Mouse (Mus musculus) intestine, embryonic 16.5 days (tissue): ENCODE measurements around the gene Pde4d. TPM values are rescaled to one million over a fixed set of nuclear protein-coding genes. Genes with fewer than 3 reads are reported as not detected.
A peak's percentile ranks its signal among the peaks of the same experiment; 100 is the strongest.

ENCODE experiments used
- ATAC-seq: fragments of 200-750 bp; cut with Nextera tagmentation; 2 replicates; pipeline ENCODE4 v1.8.0; 2017; ENCODE audit warnings: moderate TSS enrichment, moderate library complexity
- H3K27ac ChIP-seq: fragments of 300-500 bp; sonication (generic); 2 replicates; pipeline ENCODE4 v1.5.1; 2014; ENCODE audit warnings: mild to moderate bottlenecking, low read length
- H3K27me3 ChIP-seq: fragments of 300-500 bp; sonication (generic); replicated peaks from 2 replicates; pipeline ENCODE4 v1.6.1; 2014; ENCODE audit warnings: low read length, control low read depth, mixed read lengths; ENCODE audit not compliant: control insufficient read depth, insufficient read depth
- H3K36me3 ChIP-seq: fragments of 300-500 bp; sonication (generic); 2 replicates; pipeline ENCODE4 v1.6.1; 2014; ENCODE audit warnings: low read length, control low read depth; ENCODE audit not compliant: control insufficient read depth, insufficient read depth
- H3K4me1 ChIP-seq: fragments of 300-500 bp; sonication (generic); 2 replicates; pipeline ENCODE4 v1.6.1; 2014; ENCODE audit warnings: low read length, control low read depth, mixed read lengths; ENCODE audit not compliant: control insufficient read depth, insufficient read depth
- H3K4me2 ChIP-seq: fragments of 300-500 bp; sonication (generic); 2 replicates; pipeline ENCODE4 v1.6.1; 2014; ENCODE audit warnings: low read depth, low read length, control low read depth
- H3K4me3 ChIP-seq: fragments of 300-500 bp; sonication (generic); 2 replicates; pipeline ENCODE4 v1.5.1; 2014; ENCODE audit warnings: mild to moderate bottlenecking, low read length
- H3K9ac ChIP-seq: fragments of 300-500 bp; sonication (generic); 2 replicates; pipeline ENCODE4 v1.6.1; 2014; ENCODE audit warnings: low read depth, low read length
- H3K9me3 ChIP-seq: fragments of 300-500 bp; sonication (generic); 2 replicates; pipeline ENCODE4 v1.6.1; 2016; ENCODE audit warnings: low read length, control low read depth; ENCODE audit not compliant: control insufficient read depth
- WGBS: fragments of 180-500 bp; shearing (Covaris S2); extraction: QIAGEN DNeasy Blood & Tissue Kit; methylation state at CpG from one replicate; pipeline ENCODE4 v1.1.7; 2014; 5-methylcytosine and 5-hydroxymethylcytosine counted together
- polyA plus RNA-seq: library from polyadenylated mRNA; unstranded; fragments of >200 nt; fragmentation: Nextera tagmentation; extraction: Ambion mirVana; gene quantifications from 2 replicates; pipeline ENCODE4 v1.2.1, GENCODE M21; 2015

The Pde4d gene
- polyA plus RNA-seq, 1 experiment from 2014 or later: 25.3 TPM

DNA sequence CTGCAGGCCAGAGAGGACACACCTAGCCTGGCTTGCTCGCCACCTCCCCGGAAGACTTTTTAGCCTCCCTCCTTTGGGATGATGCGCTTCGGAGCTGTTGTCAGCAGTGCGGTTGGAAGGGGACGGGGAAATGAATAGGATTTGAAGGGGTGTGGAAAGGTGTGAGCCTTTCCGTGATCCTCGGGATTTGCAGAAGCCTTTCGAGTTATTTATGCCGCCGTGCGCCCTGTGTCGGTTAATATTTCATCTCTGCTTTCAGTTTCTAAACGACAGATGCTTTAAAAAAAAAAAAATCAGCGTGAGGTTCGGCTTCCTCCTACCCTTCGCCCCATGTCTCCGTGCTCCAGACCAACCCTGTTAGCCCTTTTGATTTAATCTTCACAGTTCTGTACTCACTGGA lies 1096.6 kb downstream of the Pde4d start:
- H3K27ac ChIP-seq: no peak overlapping the region
- no peaks in the 10 kb centered on the region for H3K9me3 ChIP-seq
- peak overlapping the region; percentile 12; the same call in 1 of the 2 replicates for H3K4me2 ChIP-seq
- no peaks in the 10 kb centered on the region for H3K36me3 ChIP-seq
- no peaks in the 10 kb centered on the region for H3K4me1 ChIP-seq
- ATAC-seq: no peak
- H3K4me3 ChIP-seq: no peak overlapping the region
- no peak overlapping the region for H3K9ac ChIP-seq
- 67% methylated on average over 18 of the region's 18 CpGs for WGBS
- no peaks in the 10 kb centered on the region for H3K27me3 ChIP-seq

GRCm38 (mm10) chr13:109547006-109547587 lies 1097.3 kb downstream of the Pde4d start:
- H3K27ac ChIP-seq: no peak overlapping the region
- H3K4me2 ChIP-seq: no peak overlapping the region
- no peaks in the 10 kb centered on the region for H3K9me3 ChIP-seq
- no peaks in the 10 kb centered on the region for H3K4me1 ChIP-seq
- no peaks in the 10 kb centered on the region for H3K36me3 ChIP-seq
- H3K9ac ChIP-seq: no peak overlapping the region
- no peak overlapping the region for H3K4me3 ChIP-seq
- no peak for ATAC-seq
- H3K27me3 ChIP-seq: no peaks in the 10 kb centered on the region
- WGBS: 84% methylated on average over 10 of the region's 10 CpGs

DNA sequence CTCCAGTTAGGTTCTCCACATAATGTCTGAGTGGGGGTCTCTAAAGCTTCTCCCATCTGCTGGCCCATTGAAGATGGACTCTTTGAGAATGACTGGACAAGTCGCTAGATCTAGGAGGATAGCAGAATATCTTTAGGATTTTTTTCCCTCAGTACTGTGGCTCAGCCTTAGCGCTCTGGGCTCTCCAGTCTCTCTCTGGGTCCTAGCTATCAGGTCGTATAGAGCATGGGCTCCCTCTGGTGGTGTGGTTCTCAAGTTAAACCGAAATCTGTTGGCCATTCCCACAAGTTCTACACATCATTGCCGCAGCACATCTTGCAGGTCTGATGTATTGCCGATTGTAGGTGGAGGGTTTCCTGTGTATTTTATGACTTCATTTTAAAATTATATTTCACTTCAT lies 1098.0 kb downstream of the Pde4d start:
- 30% methylated on average over 6 of the region's 6 CpGs for whole genome bisulfite sequencing
- H3K4me1 ChIP-seq: no peaks in the 10 kb centered on the region
- H3K36me3 ChIP-seq: no peaks in the 10 kb centered on the region
- H3K27ac ChIP-seq: no peak overlapping the region
- H3K9ac ChIP-seq: no peak overlapping the region
- no peak overlapping the region for H3K4me2 ChIP-seq
- no peak overlapping the region for H3K4me3 ChIP-seq
- peak; percentile 79 for ATAC-seq
- H3K27me3 ChIP-seq: no peaks in the 10 kb centered on the region
- no peaks in the 10 kb centered on the region for H3K9me3 ChIP-seq

GRCm38 (mm10) chr13:109548263-109548662 lies 1098.5 kb downstream of the Pde4d start:
- H3K9me3 ChIP-seq: no peaks in the 10 kb centered on the region
- H3K27ac ChIP-seq: no peak overlapping the region
- H3K4me2 ChIP-seq: no peak overlapping the region
- H3K27me3 ChIP-seq: no peaks in the 10 kb centered on the region
- H3K4me1 ChIP-seq: no peaks in the 10 kb centered on the region
- no peak for ATAC-seq
- whole genome bisulfite sequencing: 71% methylated on average over 5 of the region's 5 CpGs
- no peak overlapping the region for H3K4me3 ChIP-seq
- no peak overlapping the region for H3K9ac ChIP-seq
- H3K36me3 ChIP-seq: no peaks in the 10 kb centered on the region

GRCm38 (mm10) chr13:109548771-109549555 lies 1099.2 kb downstream of the Pde4d start:
- no peak overlapping the region for H3K4me2 ChIP-seq
- no peaks in the 10 kb centered on the region for H3K9me3 ChIP-seq
- H3K36me3 ChIP-seq: no peaks in the 10 kb centered on the region
- no peak for ATAC-seq
- 78% methylated on average over 11 of the region's 11 CpGs for WGBS
- no peak overlapping the region for H3K9ac ChIP-seq
- no peaks in the 10 kb centered on the region for H3K4me1 ChIP-seq
- no peaks in the 10 kb centered on the region for H3K27me3 ChIP-seq
- no peak overlapping the region for H3K4me3 ChIP-seq
- H3K27ac ChIP-seq: no peak overlapping the region

DNA sequence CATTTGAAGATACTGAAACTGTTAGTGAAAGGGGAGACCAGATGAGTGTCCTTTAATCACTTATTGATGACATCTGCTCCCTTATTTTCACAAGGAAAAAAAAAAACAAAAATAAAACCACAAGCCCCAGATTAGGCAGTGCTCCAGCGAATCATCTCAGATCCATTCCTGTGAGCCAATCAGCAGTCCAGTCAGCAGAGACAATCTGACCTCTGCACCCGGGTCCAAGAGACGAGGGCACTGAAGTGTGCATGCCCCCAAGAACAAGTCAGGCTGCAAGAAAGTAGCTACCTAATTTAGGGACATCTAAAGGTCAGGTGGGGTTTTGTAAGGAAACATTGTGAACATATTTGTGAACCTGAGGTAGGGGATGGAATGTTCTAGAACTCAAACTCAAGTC lies 1102.1 kb downstream of the Pde4d start:
- Histone ChIP-seq H3K27ac (no peak overlapping the region), H3K4me2 (no peak overlapping the region), H3K4me1 (no peaks in the 10 kb centered on the region), H3K36me3 (no peaks in the 10 kb centered on the region), H3K27me3 (no peaks in the 10 kb centered on the region), H3K4me3 (no peak overlapping the region), H3K9me3 (no peaks in the 10 kb centered on the region), H3K9ac (no peak overlapping the region)
- ATAC-seq: no peak
- 80% methylated on average over 3 of the region's 3 CpGs for WGBS

- no peak for ATAC-seq
- H3K4me1 ChIP-seq: no peaks in the 10 kb centered on the region
- no peaks in the 10 kb centered on the region for H3K27me3 ChIP-seq
- H3K4me3 ChIP-seq: no peak overlapping the region
- 72% methylated on average over 5 of the region's 5 CpGs for WGBS
- H3K27ac ChIP-seq: no peak overlapping the region
- H3K4me2 ChIP-seq: no peak overlapping the region
- H3K36me3 ChIP-seq: no peaks in the 10 kb centered on the region
- no peak overlapping the region for H3K9ac ChIP-seq
- H3K9me3 ChIP-seq: no peaks in the 10 kb centered on the region
Observed at GRCm38 (mm10) chr13:109555513-109555912, 1105.8 kb downstream of the Pde4d start.

GRCm38 (mm10) chr13:109556853-109557252 lies 1107.1 kb downstream of the Pde4d start:
- no peak overlapping the region for H3K27ac ChIP-seq
- no peaks in the 10 kb centered on the region for H3K27me3 ChIP-seq
- H3K4me3 ChIP-seq: no peak overlapping the region
- WGBS: 87% methylated on average over 4 of the region's 4 CpGs
- no peaks in the 10 kb centered on the region for H3K4me1 ChIP-seq
- H3K4me2 ChIP-seq: no peak overlapping the region
- H3K36me3 ChIP-seq: no peaks in the 10 kb centered on the region
- no peak for ATAC-seq
- H3K9me3 ChIP-seq: no peaks in the 10 kb centered on the region
- no peak overlapping the region for H3K9ac ChIP-seq

GRCm38 (mm10) chr13:109558341-109559257 lies 1108.9 kb downstream of the Pde4d start:
- 72% methylated on average over 12 of the region's 12 CpGs for WGBS
- Histone ChIP-seq H3K4me1 (no peaks in the 10 kb centered on the region), H3K27ac (no peak overlapping the region), H3K36me3 (no peaks in the 10 kb centered on the region), H3K4me3 (no peak overlapping the region), H3K9ac (no peak overlapping the region), H3K4me2 (no peak overlapping the region), H3K9me3 (no peaks in the 10 kb centered on the region), H3K27me3 (no peaks in the 10 kb centered on the region)
- no peak for ATAC-seq
